Mouse (Mus musculus): ENCODE results near the gene Cdh1. TPM values are rescaled to one million over a fixed set of nuclear protein-coding genes. Genes with fewer than 3 reads are reported as not detected.

Cdh1 gene
- total RNA-seq, 2 experiments from 2014 or later: 0.27 to 0.76 TPM

DNA sequence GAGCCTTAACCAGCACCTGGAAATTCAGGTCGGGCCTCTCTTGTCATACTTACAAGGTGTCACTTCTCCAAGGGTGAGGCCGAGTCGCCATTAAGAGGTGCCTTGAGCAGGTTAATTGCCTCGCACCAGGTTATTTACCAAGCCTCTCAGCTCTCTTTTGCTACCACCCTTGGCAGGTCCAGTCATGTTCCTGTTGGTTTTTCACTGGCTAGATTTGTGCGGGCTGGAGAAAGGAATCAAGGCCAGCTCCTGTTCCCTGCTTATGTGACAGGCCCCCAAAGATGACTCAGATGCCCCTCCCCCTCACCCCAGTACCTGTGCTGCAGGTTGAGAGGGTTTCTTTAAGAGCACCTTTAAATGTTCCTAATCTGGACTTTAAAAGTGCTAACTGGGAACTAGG is 43.6 kb downstream of the Cdh1 start:
- DNase-seq (ENCODE audit: low spot score in 2 of 2): no peak

DNA sequence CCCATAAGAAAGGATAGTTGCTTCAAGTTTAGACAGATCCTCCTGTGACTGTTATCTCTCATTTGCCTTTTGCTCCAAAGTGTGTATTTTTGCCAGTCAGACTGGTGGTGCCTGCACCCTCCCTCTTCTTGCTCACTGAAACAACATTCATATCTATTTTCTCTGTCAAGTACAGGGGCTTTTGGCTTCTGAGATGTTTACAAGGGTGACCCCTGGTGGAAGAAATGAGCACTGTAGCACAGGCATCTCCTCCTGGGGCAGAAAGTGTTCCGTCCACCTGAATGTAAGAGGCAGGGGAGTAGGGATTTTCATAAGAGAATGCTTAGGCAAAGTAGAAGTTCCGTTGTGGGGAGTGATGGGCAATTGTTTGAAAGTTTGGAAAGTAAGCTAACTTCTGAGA is 44.2 kb downstream of the Cdh1 start:
- DNase-seq (ENCODE audit: low spot score in 2 of 2): peak; percentile 70 to 91

DNA sequence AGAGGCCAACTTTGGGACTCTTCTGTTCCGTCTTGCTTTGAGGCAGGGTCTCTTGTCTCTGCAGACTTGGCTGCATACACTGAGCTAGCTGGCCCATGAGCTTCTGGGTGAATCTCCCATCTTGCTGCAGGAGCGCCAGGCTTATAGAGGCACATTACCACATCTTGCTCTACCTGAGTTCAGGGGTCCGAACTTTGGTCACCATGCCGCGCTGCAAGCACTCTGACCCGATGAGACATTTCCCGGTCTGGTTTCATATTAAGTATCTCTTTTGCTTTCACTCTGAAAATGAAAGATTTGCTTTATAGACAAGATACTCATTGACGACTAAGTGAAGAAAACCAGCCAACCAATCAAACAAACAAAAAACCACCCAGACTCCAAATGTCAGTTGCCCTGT is 45.3 kb downstream of the Cdh1 start:
- no peak for DNase-seq (ENCODE audit: low spot score in 2 of 2)

DNA sequence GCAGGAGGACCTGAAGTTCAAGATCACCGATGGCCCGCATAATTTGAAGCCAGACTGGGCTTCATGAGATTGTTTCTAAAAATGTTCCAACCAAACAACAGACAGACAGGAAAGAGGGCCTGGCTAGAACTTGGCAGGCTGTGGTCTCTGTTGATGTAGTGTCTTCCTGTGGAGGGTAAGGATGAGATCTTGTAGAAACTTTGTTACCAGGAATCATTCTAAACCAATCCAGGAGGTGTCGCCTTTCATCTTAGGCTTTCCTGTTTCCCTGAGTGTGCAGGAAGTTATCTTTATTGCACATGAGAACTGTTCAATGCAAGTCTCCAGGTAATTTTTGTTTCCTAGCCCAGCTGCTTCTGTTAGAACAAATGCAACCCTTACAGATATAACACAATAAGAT is 48.8 kb downstream of the Cdh1 start:
- no peak for DNase-seq (ENCODE audit: low spot score in 2 of 2)

DNA sequence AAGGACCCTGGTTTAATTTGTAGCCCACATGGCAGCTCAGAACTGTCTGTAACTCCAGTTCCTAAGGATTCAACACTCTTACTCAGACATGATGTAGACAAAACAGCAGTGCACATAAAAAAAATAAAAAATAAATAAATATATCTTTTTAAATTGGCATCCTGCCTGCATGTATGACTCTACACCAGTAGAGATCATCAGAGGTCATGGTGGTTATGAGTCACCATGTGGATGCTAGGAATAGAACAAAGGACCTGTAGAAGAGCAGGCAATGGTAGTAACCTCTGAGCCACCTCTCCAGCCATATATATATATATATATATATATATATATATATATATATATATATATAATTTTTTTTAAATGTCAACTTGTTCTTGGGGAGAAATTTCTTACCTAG is 52.9 kb downstream of the Cdh1 start:
- no peak for DNase-seq (ENCODE audit: low spot score in 2 of 2)

DNA sequence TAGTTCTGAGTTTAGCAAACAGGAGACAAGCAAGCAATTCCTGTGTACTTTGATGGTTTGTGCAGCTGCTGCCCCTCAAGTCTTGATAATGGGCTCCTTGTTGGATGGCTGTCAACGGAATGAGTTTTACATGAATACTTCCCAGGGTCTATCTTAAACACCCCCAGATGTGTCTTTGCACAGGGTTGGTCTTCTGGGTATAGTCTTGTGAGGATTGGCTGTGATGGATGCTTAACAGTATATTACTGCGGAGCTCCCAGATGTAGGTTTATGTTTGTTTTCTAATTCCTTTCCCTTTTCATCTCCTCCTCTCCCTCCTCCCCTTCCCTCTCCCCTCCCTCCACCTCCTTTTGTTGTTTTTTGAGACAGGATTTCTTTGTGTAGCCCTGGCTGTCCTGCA is 69.6 kb downstream of the Cdh1 start:
- no peak for DNase-seq (ENCODE audit: low spot score in 2 of 2)

DNA sequence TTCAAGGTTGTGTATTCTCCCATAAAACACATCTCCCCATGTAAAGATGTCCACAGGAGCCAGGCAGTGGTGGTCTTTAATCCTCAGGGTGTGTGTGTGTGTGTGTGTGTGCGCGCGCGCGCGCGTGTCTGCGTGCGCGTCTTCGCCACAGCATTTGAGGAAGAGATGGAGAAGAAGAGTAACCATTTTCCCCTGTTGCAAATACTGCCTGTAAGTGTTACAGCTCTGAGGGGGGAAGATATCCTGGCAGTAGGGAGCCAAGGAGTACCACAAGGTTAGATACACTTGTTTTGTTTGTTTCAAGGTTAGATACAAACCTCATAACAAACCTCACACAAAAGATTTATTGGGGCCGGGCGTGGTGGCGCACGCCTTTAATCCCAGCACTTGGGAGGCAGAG is 71.2 kb downstream of the Cdh1 start:
- DNase-seq (ENCODE audit: low spot score in 2 of 2): no peak

DNA sequence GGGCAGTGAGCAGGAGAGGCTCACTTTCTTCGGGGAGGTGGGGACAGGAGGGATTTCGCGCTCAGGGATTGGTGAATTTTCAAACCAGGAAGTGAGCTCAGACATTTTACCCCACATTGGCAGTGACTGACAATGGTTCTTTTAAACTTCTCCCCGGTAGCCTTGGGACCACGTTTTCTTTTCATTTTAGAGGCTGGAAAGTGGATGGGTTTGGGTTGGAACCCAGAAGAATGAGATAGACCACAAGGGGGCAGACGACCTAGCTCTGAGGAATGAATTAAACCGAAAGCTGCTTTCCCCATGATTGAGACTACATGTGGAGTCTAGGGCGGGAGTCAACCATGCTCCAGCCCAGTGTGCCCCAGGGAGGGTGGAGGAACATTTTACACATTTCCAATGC is 71.7 kb downstream of the Cdh1 start:
- DNase-seq (ENCODE audit: low spot score in 2 of 2): no peak

DNA sequence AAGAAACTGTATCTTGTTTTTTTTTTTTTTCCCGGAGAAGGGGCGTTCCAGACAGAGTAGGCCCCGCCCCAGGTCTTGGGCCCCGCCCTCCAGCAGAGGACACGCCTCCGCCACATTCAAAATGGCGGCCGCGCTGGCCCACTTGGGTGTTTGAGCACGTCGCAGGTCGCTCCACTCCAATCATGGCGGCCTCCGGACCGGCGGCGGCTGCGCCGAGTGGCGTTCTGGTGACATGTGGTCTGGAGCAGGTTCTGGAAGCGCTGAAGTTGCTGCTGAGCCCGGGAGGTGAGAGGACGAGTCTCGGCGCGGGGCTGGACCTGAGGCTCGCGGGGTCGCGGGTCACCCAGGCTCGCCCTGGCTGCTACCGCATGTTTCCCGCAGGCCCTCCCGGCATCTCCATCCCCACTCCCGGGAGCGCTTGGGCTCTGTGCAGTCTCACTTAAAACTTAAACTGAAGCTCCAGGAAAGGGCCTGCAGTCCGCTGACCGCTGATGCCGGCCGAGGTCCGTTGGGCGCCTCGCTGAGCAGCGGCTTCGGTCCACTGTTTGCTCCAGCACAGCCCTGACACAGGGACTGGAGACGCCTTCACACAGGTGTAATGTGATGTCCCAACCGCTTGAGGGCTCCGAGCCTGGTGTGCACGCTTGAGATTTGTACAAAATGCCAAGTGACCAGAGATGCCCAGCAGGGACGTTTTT is 80.0 kb downstream of the Cdh1 start, which contains the start of gene Tango6:
Gene Tango6 (plus strand): TSS at position 98 of the 698 bp plus-strand sequence.
- peak; percentile 86 to 91 for DNase-seq (ENCODE audit: low spot score in 2 of 2)

DNA sequence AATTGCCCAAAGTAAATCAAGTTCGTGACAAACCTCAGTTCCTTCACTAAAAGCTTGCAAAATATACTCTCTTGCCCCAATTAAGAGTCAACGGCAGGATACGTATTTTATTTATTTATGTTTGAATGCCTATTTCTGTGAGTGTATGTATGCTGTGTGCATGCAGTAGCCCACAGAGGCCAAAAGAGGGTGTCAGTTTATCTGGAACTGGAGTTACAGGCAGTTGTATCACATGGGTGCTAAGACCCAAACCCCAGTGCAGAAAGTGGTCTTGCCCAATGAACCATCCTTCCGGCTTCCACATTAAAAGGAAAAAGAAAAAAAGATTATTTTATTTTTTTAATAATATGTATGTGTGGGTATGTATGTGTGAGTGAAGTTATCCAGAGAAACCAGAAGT is 81.2 kb downstream of the Cdh1 start:
- no peak for DNase-seq (ENCODE audit: low spot score in 2 of 2)

DNA sequence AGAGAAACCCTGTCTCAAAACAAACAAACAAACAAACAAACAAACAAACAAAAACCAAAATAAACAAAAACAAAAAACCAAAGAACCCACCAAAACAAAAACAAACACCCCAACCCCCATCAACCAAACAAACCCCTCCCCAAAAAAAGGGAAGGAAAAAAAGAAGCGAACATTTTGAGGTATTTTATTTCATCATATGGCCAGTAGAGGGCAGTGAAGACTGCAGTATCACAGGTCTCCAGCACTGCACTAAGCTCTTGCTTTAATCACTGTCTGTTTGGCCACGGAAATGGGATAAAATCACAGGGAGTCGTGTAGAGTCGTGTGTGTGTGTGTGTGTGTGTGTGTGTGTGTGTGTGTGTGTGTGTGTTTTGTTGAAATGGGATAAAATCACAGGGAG is 84.3 kb downstream of the Cdh1 start:
- DNase-seq (ENCODE audit: low spot score in 2 of 2): peak in 1 of 2 experiments; percentile 54

DNA sequence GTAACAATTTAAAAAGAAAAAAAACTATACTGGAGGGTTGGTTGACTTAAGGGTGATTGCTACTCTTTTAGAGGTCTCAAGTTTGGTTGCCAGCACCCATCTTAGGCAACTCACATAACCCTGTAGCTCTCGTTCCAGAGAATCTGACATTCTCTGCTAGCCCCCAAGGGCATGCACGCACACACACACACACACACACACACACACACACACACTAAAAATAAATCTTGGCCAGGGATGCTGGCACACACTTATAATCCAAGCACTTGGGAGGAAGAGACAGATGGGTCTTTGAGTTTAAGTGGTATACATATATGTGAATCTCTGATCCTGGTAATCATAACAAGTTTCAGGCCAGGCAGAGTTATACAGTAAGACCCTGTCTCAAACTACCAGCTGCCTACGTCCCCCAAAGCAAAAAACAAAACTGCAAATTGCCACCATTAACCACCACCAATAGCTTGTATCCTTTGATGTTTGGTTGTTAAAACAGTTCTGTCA is 94.6 kb downstream of the Cdh1 start:
- no peak for DNase-seq (ENCODE audit: low spot score in 2 of 2)

DNA sequence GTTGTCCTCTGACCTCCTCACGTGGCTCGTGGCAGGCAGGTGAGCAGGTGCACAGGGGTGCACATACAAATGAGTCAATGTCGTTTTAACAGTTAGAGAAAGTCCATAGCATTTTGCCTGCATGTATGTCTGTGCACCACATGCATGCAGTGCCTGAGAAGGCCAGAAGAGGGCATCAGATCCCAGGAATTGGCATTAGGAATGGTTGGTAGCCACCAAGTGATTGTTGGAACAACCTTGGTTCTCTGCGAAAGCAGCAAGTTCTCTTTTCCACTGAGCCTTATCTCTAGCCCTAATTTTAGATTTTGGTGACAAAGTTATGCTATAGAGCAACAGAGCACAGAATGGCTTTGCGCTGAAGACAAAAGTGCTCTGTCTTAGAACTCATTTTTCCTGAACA is 96.4 kb downstream of the Cdh1 start:
- peak; percentile 42 to 84 for DNase-seq (ENCODE audit: low spot score in 2 of 2)

DNA sequence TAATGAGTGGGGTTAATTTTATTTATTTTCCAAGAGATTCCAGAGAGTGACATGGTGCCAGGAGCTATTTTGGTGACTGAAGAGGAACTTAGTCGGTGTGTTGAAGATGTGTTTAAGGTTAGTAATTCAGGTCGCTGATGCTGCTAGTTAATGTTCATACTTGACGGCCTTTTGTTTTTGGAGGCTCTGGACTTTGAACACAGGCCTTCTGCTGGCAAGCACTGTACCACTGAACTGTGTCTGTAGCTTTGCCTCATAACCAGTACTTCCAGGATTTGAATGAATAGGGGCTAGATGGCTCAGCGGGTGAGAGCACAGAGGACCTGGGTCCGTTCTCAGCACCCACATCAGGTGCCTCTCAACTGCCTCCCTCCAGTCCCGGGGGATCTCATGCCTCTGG is 97.0 kb downstream of the Cdh1 start:
- DNase-seq (ENCODE audit: low spot score in 2 of 2): no peak

DNA sequence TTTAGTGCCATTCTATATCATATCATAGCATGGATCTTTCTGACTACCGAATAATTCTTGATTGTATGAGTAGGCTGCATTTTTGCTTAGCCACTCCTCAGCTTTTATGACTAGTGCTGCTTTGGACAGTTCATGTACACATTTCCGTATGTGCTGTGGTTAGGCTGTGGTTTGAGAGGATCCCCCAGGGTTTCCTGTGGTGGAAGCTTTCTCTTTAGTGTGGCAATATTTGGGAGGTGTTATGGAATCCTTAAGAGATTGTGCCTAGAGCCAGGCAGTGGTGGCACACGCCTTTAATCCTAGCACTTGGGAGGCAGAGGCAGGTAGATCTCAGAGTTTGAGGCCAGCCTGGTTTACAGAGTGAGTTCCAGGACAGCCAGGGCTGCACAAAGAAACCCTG is 98.2 kb downstream of the Cdh1 start:
- no peak for DNase-seq (ENCODE audit: low spot score in 2 of 2)

DNA sequence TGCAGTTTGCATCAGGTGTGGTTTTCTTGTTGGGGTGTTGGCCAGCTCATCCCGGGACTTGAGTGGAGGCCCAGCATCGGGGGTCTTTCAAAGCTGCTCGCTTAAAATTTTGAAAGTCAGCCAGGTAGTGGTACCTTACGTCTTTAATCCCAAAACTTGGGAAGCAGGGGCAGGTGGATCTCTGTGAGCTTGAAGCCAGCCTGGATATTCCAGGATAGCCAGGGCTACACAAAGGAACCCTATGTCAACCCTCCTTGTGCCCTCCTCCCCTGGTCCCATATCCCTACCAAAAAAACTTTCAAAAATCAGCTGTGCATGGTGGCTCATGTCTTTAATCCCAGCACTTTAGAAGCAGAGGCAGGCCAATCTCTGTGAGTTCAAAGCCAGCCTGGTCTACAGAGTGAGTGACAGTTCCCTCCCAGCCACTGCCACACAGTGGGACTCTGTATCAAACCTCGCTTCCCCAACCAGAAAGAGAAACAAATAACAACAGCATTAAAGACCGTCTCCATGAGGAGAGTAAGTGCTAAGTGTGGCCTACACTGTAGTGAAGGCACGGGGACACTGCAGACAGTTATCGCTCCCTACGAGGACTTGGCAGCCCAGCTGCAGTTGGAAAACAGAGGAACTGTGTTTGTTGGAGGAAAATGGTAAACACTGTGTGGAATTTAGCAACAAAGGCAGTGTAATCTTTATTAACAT is 101.2 kb downstream of the Cdh1 start:
- no peak for DNase-seq (ENCODE audit: low spot score in 2 of 2)

DNA sequence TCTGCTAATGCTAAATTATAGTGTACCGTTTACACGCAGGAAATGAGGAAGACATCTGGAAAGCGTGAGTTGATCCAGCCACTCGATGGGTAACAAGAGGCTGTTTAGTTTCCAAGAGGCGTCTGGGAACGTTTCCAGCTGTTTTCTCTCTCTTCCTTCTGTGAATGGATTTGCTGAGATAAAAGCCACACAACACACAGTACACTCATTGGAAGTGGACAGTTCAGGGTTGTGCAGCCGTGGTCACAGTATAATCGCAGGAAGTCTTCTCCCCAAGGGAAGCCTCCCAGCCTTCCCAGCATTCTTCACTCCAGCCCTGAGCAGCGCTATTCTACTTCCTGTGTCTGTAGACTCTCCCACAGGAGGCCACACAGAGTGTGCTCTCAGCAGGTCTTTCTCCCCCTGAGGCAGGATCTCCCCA is 101.8 kb downstream of the Cdh1 start:
- DNase-seq (ENCODE audit: low spot score in 2 of 2): peak in 1 of 2 experiments; percentile 43

DNA sequence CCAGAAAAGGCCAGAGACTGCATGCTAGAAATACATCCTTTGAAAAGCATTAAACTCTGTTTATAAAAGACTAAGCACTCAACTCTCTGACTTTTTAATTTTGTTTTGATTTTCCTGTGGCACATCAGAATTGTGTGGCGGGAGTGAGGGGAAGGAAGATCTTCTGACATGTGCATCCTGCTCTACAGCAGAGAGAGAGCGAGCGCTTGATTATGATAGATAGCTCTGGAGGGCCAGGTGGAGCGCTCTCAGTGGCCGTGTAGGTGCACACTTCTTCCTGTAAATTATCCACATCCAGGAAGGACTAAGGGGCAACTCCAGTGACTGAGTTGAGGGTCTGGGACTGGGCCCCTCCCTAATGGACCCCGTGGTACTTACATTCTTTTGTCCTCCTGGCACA is 103.0 kb downstream of the Cdh1 start:
- DNase-seq (ENCODE audit: low spot score in 2 of 2): no peak

DNA sequence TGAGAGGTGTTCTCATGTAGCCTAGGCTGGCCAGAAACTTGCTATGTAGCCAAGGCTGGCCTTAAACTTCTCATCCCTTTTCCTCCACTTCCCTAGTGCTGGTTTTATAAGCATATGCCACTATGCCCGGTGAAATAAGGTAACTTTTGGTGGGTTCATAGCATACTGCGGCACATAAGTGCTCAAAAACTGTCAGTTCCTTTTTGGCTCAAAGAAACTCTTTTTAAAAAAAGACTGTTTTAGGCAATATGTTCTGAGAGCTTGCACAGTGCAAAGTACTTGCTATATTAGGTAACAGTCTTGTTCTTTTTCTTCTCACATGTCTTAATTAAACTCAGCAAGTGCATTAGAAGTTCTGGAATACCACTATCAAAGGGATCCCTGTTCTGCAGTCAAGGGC is 106.9 kb downstream of the Cdh1 start:
- DNase-seq (ENCODE audit: low spot score in 2 of 2): peak in 1 of 2 experiments; percentile 25

DNA sequence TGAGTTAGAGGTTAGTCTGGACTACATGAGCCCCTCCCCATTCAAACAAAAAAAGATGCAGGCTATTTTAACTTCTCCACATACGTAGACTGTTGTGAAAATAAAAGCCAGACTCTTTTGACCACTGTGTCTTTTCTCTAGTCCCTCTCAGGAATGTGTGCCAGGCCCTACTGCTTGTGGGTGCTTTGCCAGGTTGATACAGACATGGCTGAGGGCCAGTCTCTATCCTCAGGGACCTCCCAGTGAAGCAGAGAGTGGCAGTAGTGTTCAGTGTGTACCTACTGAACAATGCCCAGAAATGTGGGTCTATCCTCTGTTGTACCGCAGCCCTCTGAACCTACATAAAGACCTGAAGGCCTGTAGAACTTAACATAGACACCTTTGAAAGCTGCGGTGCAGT is 109.3 kb downstream of the Cdh1 start:
- DNase-seq (ENCODE audit: low spot score in 2 of 2): no peak

DNA sequence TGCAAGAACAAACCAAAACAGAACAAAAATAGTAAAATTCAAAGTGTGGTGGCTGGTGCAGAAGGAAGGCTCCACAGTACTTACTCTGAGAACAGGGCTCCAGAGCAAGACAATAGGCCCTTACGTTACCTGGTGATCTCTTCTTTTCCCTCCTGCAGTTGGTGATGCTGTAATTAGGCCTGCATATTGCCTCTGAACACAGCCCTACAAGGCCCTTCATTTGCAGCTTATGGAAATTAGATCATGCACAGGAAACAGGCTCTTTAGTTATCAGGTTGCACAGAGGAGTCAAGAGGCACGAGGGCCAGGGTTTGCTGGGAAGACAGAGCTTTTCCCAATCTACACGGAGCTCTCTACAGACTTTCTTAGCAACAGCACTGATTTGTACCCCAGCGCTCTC is 111.1 kb downstream of the Cdh1 start:
- DNase-seq (ENCODE audit: low spot score in 2 of 2): no peak

DNA sequence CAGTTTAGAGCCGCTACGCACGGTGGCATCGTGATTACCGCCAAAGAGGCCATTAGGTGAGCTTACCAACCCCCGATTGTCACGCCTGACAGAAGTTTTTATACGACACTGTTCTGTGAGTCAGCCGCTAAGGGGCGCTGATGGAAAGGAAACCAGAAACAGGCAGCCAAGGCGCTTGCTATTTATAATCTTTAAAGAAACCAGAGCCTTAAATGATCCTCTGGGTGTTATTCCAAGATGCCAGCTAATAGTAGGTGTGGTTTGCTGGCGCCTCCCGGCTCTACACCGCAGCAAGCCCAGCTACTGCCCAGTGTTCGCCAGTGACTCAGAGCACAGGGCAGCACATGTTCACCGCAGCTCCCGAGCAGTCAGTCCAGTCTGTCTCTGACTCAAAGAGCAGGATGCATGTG is 114.9 kb downstream of the Cdh1 start:
- DNase-seq (ENCODE audit: low spot score in 2 of 2): peak; percentile 77 to 85
